Mouse (Mus musculus) hematopoietic stem cell, adult 5-6 weeks (primary cell): ENCODE data around the gene Ets2. TPM values are rescaled to one million over a fixed set of nuclear protein-coding genes. Genes with fewer than 3 reads are reported as not detected.

Experiments
- total RNA-seq: library from RNA; stranded (forward); fragments of 172-1452, 232-1000 nt; gene quantifications from 2 replicates; pipeline ENCODE4 v1.2.3, GENCODE M21; 2017

Gene Ets2
- total RNA-seq, 1 experiment from 2014 or later = 9.7 TPM

Other genes with a start within 250 kb of the Ets2 start
- 247 and 272 TPM in 2 replicates for gene Erg, start 115.5 kb upstream of the Ets2 start, total RNA-seq